Mouse (Mus musculus): Measurements from ENCODE around the gene Camk2g.

Camk2g gene

GRCm38 (mm10) chr14:20806116-20806840 lies 12.4 kb upstream of the Camk2g start:
- DNase-seq, result no peak

- DNase-seq, result peak; percentile 69 to 79
These were observed 11.2 kb upstream of the Camk2g start for GRCm38 (mm10) chr14:20804964-20805672.

- no peak for DNase-seq
These were observed 10.6 kb upstream of the Camk2g start for GRCm38 (mm10) chr14:20804481-20804880.

GRCm38 (mm10) chr14:20803606-20803938 lies 9.7 kb upstream of the Camk2g start:
- DNase-seq, result peak; percentile 78 to 83

- DNase-seq, result no peak
These were observed 9.2 kb upstream of the Camk2g start for GRCm38 (mm10) chr14:20802926-20803605.

- DNase-seq, result peak; percentile 93 to 97
These were observed 4.9 kb upstream of the Camk2g start for GRCm38 (mm10) chr14:20798761-20799160.

GRCm38 (mm10) chr14:20798300-20798699 lies 4.4 kb upstream of the Camk2g start:
- DNase-seq, result no peak

GRCm38 (mm10) chr14:20796643-20797042 lies 2.8 kb upstream of the Camk2g start:
- DNase-seq, result no peak

GRCm38 (mm10) chr14:20796170-20796569 lies 2.3 kb upstream of the Camk2g start:
- no peak for DNase-seq

- DNase-seq, result no peak
These were observed 1.7 kb upstream of the Camk2g start for GRCm38 (mm10) chr14:20795423-20796152.

GRCm38 (mm10) chr14:20794589-20794988 lies 701 bp upstream of the Camk2g start:
- no peak for DNase-seq

- peak; percentile 46 to 64 for DNase-seq
These were observed 748 bp downstream of the Camk2g start for GRCm38 (mm10) chr14:20792922-20793757.

- no peak for DNase-seq
These were observed 1.5 kb downstream of the Camk2g start for GRCm38 (mm10) chr14:20792243-20792921.

- DNase-seq, result no peak
These were observed 2.2 kb downstream of the Camk2g start for GRCm38 (mm10) chr14:20791511-20792242.

- DNase-seq, result no peak
These were observed 2.9 kb downstream of the Camk2g start for GRCm38 (mm10) chr14:20790996-20791395.

GRCm38 (mm10) chr14:20790445-20790844 lies 3.4 kb downstream of the Camk2g start:
- no peak for DNase-seq

GRCm38 (mm10) chr14:20789593-20789992 lies 4.3 kb downstream of the Camk2g start:
- DNase-seq, result no peak

- no peak for DNase-seq
These were observed 5.7 kb downstream of the Camk2g start for GRCm38 (mm10) chr14:20788151-20788550.

GRCm38 (mm10) chr14:20786611-20787015 lies 7.3 kb downstream of the Camk2g start:
- DNase-seq, result no peak

- DNase-seq, result no peak
These were observed 7.9 kb downstream of the Camk2g start for GRCm38 (mm10) chr14:20786020-20786419.

- no peak for DNase-seq
These were observed 8.7 kb downstream of the Camk2g start for GRCm38 (mm10) chr14:20785231-20785630.
